Mouse (Mus musculus) retina, postnatal 7 days (tissue): ENCODE results near the gene 1700086D15Rik.
A peak's percentile ranks its signal among the peaks of the same experiment; 100 is the strongest.

Experiments
- DNase-seq: peaks from one replicate; pipeline ENCODE4 v3.0.0-alpha.2; 2012; ENCODE audit warnings: low read depth, low spot score

1700086D15Rik gene

DNA sequence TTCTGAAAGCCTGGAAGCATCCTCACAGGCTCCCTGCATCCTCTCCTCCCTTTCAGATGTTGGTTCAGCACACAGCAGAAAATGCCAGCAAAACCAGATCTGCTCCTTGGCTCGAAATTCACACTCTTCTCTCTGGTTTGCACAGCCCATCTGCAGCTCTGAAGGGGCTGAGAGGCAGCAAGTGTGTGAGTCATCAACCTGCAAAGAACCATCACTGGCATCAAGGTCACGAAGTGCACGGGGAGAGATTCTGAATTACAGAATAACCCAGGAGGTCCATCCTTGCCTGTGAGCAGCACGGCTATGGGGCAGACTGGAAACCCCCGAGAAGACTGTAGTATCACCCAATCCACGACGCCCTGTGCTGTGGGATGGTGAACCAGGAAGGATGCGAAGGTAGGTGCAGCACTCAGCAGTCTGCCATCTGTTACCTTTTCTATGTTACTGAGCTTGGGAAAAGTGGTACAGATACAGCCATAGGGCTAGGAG lies 24.4 kb downstream of the 1700086D15Rik start:
- DNase-seq = no peak

DNA sequence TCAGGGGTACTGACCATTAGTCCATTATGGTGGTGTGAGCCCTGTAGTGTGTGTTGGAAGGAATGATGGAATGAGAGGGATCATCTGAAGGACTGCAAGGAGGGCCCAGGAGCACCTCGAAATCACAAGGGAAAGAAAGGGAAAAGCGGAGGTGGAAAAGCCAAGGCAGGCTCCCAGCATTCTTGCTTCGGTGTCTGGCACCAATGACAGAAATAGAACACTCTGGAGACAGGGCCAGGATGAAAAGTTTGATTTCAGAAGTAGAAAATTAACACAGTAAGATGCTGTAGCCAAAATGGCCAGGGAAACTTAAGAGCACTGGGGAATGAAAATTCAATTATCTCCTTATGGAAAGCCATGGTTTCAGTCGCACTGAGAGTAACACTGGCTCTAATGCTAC lies 26.0 kb downstream of the 1700086D15Rik start:
- no peak for DNase-seq

DNA sequence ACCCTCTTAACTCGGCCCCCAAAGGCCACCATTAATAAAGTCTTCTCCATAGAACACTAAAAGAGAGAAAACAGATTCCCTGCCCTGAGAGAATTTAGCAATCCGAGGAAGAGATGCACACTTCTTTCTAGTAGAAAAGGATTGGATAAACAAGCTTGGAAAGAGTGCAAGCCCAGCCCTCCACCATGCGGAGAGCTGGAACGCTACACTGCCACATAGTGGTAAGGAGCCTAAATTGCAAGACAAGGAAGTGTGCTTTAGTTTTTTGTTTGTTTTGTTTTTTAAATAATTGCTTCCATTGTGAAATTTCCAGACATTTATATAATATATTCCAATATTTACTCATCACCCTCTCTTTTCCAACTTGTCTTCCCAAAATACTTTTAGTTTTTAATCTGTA lies 30.6 kb downstream of the 1700086D15Rik start:
- DNase-seq = no peak

DNA sequence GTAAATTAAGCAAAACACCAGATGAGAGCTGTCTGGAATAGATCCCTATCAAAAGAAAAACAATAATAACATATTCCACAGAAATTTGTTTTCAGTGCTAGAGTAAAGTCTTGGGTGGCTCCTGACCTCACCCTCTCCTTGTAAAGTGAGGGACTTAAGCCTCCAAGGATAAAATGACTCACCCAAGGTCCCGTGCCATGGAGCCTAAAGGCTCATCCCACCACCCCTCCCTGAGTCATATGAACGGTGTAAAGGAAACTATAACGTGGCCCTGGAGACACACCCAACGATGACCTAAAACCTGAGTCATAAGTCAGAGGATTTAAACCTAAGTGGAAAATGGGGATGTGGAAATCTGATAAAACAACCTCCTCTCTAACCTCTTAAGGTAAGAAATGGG lies 31.0 kb downstream of the 1700086D15Rik start:
- no peak for DNase-seq

DNA sequence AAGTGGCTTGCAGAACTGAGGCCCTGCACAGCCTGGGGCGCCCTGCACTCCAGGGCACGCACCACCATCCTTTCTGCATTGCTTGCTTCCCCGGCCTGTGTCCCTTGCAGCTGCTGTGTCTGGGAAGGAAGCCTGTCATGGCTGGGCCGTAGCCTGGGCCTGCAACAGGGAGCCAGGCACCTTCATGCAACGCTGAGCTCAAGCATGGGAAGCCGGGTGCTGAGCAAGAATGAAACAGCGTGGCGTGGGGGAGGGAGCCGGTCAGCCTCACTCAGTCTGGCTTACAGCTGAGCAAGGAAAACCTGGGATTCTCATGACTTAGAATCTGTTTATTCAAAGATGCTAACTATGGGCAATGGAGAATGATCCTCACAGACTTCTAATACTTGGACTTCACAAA lies 33.1 kb downstream of the 1700086D15Rik start:
- DNase-seq = no peak

DNA sequence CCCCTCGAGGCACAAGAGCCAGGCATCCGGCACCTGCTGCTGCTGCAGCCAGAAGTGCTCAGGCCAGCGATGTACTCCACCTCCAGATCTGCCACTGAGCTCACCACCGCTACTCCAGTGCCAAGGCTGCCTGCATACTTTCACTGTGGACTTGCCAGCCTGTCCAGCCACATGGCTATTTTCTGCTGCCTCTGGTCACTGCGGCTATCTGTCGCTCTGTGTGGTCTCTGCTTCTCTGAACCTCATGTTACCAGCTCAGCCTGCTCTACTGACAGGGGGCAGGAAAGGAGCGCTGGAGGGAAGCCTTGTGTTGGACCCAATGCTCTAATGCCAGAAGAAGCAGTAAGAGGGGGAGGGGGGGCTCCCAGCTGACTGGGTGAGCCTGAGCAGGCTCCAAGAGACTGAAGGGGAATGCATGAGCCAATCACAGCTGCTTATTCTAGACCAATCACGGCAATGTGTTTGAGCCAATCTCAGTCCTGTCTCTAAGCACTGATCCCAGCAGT lies 34.7 kb downstream of the 1700086D15Rik start:
- DNase-seq = peak; percentile 58

DNA sequence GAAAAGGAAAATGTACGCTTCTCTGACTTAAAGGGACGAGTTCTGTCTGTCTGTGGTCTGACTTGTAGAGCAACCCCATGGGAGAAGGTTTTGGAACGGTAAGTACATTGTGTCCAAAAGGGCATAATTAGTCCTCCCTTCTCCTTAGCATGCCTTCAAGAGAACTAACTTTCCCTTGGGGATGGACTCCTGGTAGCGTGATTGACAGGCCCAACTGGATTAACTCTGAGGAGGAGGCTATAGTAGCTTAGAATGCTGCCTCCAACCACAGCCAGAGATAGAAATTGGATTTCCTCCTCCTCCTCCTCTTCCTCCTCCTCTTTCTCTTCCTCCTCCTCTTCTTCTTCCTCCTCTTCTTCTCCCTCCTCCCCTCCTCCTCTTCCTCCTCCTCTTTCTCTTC lies 39.4 kb downstream of the 1700086D15Rik start:
- DNase-seq = no peak

DNA sequence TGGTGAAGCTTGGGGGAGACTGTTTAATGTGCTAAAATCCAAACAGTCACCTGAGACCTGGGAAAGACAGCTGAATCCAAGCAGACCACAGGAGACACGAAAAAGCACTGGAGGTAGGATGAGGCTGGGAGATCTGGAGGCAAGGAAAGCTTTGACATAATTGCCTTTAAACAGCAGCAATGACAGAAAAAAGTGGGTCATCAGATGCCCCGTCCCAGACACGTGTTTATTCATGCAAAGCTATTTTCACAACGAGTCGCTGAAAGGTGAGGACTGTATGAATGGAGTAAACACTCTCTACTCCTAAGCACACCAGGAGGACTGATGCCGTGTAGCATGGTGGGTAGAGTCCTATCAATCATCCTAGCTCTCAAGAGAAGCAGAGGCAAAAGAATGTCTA lies 43.9 kb downstream of the 1700086D15Rik start:
- DNase-seq = no peak

DNA sequence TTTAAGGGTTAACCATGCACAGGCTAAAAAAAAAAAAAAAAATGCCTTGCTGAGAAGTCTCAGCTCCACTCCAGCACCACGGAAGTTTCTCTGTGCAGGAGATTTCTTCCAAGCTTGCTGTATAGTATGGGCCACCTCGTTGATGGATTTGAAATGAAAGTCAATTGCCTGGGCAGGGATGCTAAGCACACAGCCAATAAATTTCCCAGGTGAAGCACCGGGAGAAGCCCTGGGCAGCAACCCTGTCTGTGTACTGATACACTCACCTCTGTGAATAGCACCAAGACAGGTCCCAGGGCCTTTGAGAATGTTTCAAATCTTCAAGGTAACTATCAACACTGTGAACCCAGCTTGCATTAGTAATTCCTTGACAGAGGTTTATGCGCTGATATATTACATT lies 47.6 kb downstream of the 1700086D15Rik start:
- DNase-seq = no peak

DNA sequence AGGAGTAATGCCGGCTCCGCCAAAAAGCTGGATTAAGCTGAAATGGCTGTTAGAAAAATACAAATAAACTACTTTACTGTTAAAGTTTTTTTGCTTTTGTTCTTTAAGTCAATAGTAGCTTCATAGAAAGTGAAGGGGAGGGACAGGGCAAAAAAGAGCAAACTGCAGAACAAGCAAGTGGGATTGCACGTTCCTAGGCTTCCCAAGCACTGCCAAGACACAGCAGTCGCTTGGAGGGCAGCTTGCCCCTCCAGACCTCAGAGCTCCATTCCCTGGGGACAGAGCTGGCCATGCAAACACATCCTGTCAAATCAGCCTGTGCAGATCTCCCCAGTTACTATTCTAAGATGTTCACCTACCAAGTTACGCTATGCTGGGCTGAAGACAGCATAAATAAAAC lies 48.0 kb downstream of the 1700086D15Rik start:
- DNase-seq = no peak

DNA sequence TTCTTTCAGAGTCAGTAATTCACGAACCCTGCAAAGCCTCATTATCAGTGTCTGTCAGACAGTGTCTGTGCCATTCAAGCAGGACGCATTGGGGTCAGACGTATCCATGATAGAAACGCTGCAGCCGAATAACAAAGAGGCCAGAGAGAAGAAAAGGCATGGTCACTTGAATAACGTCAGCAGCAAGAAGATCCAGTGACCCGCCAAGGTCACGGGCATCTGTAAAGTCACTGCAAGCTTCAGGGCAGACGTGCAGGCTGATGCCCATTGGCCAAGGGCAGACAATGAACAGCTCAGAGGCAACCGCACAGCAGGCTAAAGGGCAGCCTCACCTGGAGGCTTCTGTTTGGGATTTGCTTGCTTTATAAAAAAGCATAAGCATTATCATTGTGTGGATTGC lies 49.6 kb downstream of the 1700086D15Rik start:
- no peak for DNase-seq

DNA sequence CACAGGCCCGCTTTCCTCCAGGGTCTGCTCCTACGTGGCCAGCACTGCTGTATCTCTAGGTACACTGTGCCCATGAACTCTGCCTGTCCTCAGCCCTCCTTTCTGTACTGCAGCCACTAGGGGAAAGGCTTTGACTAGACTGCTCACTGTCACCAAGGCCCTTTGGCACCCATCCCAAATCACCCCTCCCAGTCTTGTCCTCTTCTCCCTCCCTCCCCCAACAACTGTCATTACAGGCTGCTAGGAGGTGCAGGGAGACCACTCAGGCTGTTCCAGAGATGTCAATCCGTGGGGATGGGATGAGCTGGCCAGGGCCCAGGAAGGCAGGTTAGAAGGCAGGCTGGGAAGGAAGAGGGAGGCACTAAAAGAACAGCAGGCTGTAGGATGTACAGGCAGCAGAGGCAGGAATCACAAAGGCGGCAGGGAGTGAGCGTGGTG lies 51.9 kb downstream of the 1700086D15Rik start:
- DNase-seq = peak; percentile 51

DNA sequence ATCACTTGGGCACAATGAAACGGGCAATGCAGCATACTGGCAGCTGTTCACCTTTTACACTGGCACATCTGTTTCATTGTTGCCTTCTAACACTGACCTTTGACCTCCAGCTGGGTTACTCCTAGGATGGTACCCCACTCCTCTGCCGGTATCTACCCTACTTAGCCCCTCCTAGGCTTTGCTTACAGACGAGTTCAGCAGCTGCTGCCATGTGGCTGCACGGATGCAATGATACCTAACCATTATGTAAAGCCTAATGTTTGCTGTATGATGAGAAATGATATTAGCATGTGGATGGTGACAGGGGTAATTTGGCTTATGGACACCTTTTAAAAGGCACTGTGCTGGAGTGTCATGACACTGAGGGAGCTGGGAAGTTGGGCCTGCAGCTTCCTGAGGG lies 52.5 kb downstream of the 1700086D15Rik start:
- no peak for DNase-seq

DNA sequence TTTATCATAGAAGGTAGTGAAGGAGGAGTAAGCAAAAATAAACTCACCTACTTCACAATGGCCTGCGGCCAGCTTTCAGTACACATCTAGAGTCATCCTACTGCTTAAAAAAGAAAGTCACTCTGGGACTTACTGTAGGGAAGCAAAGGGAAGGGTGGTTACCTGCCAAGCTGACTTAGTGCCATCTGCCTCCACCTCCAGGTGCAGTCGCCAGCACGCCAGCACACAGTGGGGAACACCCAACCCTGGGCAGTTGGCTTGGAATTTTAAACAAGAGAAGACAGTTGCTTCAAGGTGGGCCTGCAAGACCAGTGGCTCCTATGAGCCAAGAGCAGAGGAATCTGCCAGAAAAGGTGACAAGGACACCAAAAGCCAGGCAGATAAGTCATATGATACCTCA lies 55.6 kb downstream of the 1700086D15Rik start:
- no peak for DNase-seq
